Mouse (Mus musculus): ENCODE results near the gene Ttc28. TPM values are rescaled to one million over a fixed set of nuclear protein-coding genes. Genes with fewer than 3 reads are reported as not detected.

Ttc28 gene
- polyA plus RNA-seq, 1 experiment from 2014 or later, result 42.8 TPM

- Histone ChIP-seq H3K9me3 (no peaks in the 10 kb centered on the region), H3K4me3 (peak within 1 kb of the TSS; percentile 79), H3K27me3 (no peaks in the 10 kb centered on the region), H3K9ac (replicated peaks) (peak within 1 kb of the TSS; percentile 86), H3K4me2 (replicated peaks) (peak within 1 kb of the TSS; percentile 73), H3K36me3 (peaks cover 14% of the 10 kb centered on the region; the same call in 1 of the 2 replicates), H3K4me1 (peaks cover 20% of the 10 kb centered on the region), H3K27ac (replicated peaks) (peak within 1 kb of the TSS; percentile 82)
- peak; percentile 99 for ATAC-seq (replicated peaks)
- WGBS, result under 1% methylated on average over 78 of the region's 78 CpGs
These were observed 451.0 kb downstream of the Ttc28 start, which contains the start of gene Pitpnb for GRCm38 (mm10) chr5:111330417-111331098. Gene Pitpnb (plus strand): TSS chr5:111330763.

- Histone ChIP-seq H3K4me3 (peak overlapping the region; percentile 79), H3K27ac (replicated peaks) (peak overlapping the region; percentile 82), H3K9ac (replicated peaks) (peak overlapping the region; percentile 86), H3K36me3 (peaks cover 14% of the 10 kb centered on the region; the same call in 1 of the 2 replicates), H3K4me2 (replicated peaks) (peak overlapping the region; percentile 73), H3K4me1 (peaks cover 20% of the 10 kb centered on the region), H3K9me3 (no peaks in the 10 kb centered on the region), H3K27me3 (no peaks in the 10 kb centered on the region)
- 0% methylated on average over 14 of the region's 14 CpGs for WGBS
- ATAC-seq (replicated peaks), result no peak
These were observed 451.5 kb downstream of the Ttc28 start for GRCm38 (mm10) chr5:111331099-111331435.

GRCm38 (mm10) chr5:111335939-111336691 is 456.5 kb downstream of the Ttc28 start:
- no peak for ATAC-seq (replicated peaks)
- WGBS, result 81% methylated on average over 8 of the region's 8 CpGs
- H3K9ac ChIP-seq (replicated peaks), result no peak overlapping the region
- H3K4me1 ChIP-seq, result peaks cover 13% of the 10 kb centered on the region
- peaks cover 35% of the 10 kb centered on the region for H3K36me3 ChIP-seq
- no peaks in the 10 kb centered on the region for H3K27me3 ChIP-seq
- H3K9me3 ChIP-seq, result no peaks in the 10 kb centered on the region
- H3K4me3 ChIP-seq, result no peak overlapping the region
- H3K4me2 ChIP-seq (replicated peaks), result no peak overlapping the region
- H3K27ac ChIP-seq (replicated peaks), result no peak overlapping the region

MicroRNAs within 50 kb of the gene (microRNA counts, 519-probe panel; counts per million panel counts)
- 2,238 counts per million, percentile 38 among the panel's probes with 10 or more counts for microRNA mmu-miR-701

Small RNAs within 50 kb of the gene (microRNA-seq; reads per million reads assigned to microRNA genes)
- gene Mir701, result 260 reads per million, percentile 66 among the genes with 10 or more reads in this experiment

Other genes starting within 250 kb of the Ttc28 start
- gene Noc4l, start 226.4 kb upstream of the Ttc28 start, polyA plus RNA-seq (2015; fragmentation: Nextera tagmentation; extraction: Ambion mirVana), result 44.4 and 50.5 TPM in 2 replicates
- 22.6 and 24.3 TPM in 2 replicates for gene Ddx51, start 226.4 kb upstream of the Ttc28 start, polyA plus RNA-seq (2015; fragmentation: Nextera tagmentation; extraction: Ambion mirVana)
- gene Ep400, start 109.1 kb upstream of the Ttc28 start, polyA plus RNA-seq (2015; fragmentation: Nextera tagmentation; extraction: Ambion mirVana), result 56.6 and 62.1 TPM in 2 replicates
- 23.6 and 25.7 TPM in 2 replicates for gene Pus1, start 99.1 kb upstream of the Ttc28 start, polyA plus RNA-seq (2015; fragmentation: Nextera tagmentation; extraction: Ambion mirVana)
- gene Ulk1, start 69.7 kb upstream of the Ttc28 start, polyA plus RNA-seq (2015; fragmentation: Nextera tagmentation; extraction: Ambion mirVana), result 45.0 and 46.6 TPM in 2 replicates
- 11.2 and 11.9 TPM in 2 replicates for gene Hscb, start 40.0 kb upstream of the Ttc28 start, polyA plus RNA-seq (2015; fragmentation: Nextera tagmentation; extraction: Ambion mirVana)
- gene Chek2, start 39.8 kb upstream of the Ttc28 start, polyA plus RNA-seq (2015; fragmentation: Nextera tagmentation; extraction: Ambion mirVana), result 13.1 and 14.3 TPM in 2 replicates

All from forebrain, embryonic 15.5 days (tissue).